Mouse (Mus musculus) small intestine, adult 2 months (tissue): Measurements from ENCODE around the gene Eif2b5.

Experiments used
- CTCF ChIP-seq: fragments of 200-500 bp; IDR thresholded peaks from 2 replicates; pipeline ENCODE4 v1.5.1; 2012; ENCODE audit warnings: low read depth, mild to moderate bottlenecking, control low read depth, inconsistent platforms, low read length, moderate library complexity, mixed read lengths; ENCODE audit not compliant: insufficient replicate concordance, insufficient read length; ENCODE audit errors: extremely low read depth
- POLR2A ChIP-seq: fragments of 200-500 bp; IDR thresholded peaks from 2 replicates; pipeline ENCODE4 v1.6.1; 2012; ENCODE audit warnings: low read depth, mild to moderate bottlenecking, control low read depth, inconsistent platforms, low read length, moderate library complexity

GRCm38 (mm10) chr16:20528779-20529178 is 30.2 kb downstream of the Eif2b5 start:
- TF ChIP-seq CTCF (no peak), POLR2A (no peak)
